Mouse (Mus musculus) layer of hippocampus, postnatal 14 days (tissue): ENCODE results near the gene Cdc42ep2. TPM values are rescaled to one million over a fixed set of nuclear protein-coding genes. Genes with fewer than 3 reads are reported as not detected.
"Not testable (repeated sequence)": the region's sequence is repeated elsewhere in the genome, so short reads cannot be mapped to it uniquely, and the experiment has no call there.

Source experiments
- DNase-seq, 2 experiments: peaks; one replicate each; pipeline ENCODE4 v3.0.0; 2021 to 2022; ENCODE audit warnings: low spot score in 2 of 2, mixed read lengths in 1 of 2
- total RNA-seq, 2 experiments: library from RNA; stranded (reverse); gene quantifications; 2 replicates each; pipeline ENCODE4 v1.2.3; 2021

Cdc42ep2 gene
- total RNA-seq, 2 experiments from 2014 or later = 4.7 to 5.7 TPM

DNA sequence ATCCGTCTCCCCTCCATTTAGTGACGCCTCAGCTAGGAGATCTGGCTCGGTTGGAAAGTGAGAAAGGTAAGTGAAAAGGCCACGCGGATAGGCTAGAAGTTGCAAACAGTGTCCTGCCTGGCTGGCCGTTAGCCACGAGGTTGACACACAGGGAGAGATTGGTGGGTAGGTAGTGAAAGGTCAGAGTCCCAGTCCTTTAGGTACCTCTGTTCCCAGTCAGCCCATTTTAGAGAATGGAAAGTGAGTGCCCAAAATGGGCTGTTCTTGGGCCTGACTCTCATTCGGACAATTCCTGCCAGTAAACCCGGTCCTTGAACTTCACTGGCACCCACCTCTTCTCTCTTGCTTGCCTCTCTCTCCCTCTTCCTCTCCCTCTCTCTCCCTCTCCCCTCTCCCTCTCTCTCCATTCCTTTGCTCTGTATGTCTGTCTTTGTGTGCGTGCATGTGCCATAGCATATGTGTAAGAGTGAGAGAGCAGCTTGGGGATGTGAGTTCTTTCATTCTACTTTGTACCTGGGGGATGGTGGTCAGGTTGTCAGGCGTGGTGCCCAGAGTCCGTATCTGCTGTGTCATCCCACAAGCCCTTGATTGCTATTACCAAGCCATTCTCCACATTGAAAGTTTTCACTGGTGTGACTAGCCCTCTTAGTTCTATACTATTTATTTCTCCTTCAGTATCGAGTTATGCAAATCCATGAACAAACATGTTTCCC lies 11.5 kb downstream of the Cdc42ep2 start, which contains the start of gene Dpf2:
Gene Dpf2, minus strand, starts transcription at position 4 of the 713 bp plus-strand sequence.
- no peak for DNase-seq

DNA sequence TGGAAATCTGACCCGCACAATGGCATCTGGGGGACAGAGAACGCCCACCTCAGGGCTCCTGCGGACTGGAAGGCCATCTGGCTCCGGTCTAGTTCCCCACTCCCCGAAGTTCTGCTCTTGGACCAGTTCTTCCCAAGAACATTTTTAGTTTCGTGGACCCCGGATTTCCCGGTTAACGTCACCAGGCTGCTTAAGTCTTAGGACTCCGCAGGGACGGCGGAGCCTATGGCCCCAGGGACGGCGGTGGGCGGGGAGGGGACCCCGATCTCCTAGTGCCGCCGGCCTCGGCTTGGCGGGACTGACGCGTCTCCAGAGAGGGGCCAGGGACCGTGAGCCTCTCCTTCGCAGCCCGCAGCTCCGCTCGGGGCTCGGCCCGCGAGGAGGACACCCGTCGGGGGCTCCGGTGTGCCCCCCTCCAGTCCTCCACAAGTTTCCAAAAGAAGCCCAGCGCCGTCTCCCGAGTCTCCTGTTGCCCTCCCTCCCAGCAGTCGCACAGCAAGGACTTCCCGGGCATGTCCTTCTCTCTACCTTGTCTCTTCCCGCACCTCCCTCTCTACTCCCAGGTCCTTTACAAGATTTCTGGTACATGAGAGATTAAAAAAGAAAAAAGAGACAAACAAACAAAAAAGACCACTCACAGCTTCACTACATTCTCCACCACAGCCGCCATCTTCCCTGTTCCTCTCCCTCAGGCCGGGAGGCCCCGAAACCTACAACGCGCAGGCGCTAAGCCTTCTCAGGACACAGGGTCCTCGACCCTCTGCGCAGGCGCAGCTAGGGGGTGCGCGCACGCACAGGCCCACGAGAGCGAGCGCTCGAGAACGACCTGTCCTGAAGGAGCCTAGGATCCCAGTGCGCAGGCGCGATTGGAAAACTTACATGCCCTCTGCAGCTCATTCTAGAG lies 12.3 kb downstream of the Cdc42ep2 start:
- peak; percentile 98 to 100 for DNase-seq

DNA sequence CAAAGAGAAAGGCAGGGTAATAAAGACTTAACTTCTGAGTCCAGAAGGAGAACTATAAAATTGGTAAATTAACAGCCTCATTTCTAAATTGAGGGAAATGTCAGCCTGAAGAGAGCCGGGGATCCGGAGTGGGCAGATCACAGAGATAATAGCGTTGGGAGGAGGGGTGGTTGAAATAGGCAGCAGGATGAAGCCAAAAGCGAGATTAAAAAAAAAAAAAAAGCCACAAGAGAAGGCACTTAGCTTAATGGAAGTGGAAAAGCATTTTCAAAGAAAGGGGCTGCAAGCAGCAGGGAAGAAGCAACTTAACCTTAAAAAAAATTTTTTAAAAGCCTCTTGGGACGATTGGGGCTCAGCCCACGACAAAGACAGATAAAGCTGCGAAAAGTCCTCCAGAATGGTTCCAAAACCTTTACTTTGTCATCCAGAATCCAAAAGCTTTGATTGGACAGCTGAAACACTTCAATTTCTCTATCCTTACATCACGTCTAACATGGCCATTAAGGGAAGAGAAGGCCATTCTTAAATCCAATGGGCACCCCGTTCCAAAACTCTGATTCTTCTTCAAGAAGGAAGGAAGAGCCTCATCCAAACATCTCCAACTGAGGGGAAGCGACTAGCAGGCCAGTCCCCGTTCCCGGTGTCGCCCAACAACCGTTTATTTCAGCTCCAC lies 13.1 kb downstream of the Cdc42ep2 start:
- DNase-seq = no peak

GRCm38 (mm10) chr19:5910221-5910620 lies 14.4 kb downstream of the Cdc42ep2 start:
- no peak for DNase-seq

- DNase-seq = no peak
Measured at GRCm38 (mm10) chr19:5907275-5907674, 17.3 kb downstream of the Cdc42ep2 start.

GRCm38 (mm10) chr19:5894002-5894678 lies 30.5 kb downstream of the Cdc42ep2 start, which contains the start of gene Tigd3:
TSS of gene Tigd3 (minus strand) at chr19:5894149.
- DNase-seq = peak; percentile 94 to 97

- no peak for DNase-seq
Measured at GRCm38 (mm10) chr19:5893282-5894001, 31.2 kb downstream of the Cdc42ep2 start.

DNA sequence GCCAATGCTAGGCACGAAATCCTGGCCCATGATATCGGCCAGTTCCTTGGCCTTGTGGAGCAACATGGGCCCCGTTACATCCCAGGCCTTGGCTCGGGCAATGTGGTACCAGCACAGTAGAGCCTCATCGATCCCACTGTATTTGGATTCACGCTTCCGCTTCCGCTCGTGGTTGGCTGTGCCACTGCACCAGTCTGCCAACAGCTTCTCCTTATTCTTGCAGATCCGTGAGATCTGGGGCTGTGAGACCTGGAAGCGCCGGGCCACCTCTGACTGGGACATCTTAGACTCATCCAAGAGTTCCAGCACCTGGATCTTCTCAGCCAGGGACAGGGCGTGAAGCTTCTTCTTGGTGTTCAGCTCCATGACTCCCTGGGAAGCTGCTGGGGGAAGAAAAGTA lies 31.9 kb downstream of the Cdc42ep2 start:
- no peak for DNase-seq

DNA sequence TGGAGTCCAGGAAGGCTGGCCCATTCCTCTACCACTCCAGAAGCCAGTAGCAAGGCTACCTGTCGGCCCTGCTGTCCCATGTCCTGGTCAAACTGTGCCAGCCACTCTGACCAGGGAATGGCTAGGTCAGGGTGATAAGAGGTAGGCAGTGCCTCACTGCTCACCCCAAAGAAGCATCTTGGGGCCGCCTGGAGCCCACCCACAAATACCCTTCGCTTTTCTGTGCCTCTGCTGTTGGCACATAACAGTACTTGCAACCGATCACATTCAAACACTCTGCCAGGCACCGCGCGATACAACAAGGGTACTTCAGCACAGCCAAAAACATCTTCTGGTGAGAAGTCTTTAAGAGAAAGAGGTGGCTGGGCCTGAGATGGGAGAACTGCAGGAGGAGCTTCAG lies 32.4 kb downstream of the Cdc42ep2 start:
- DNase-seq = no peak

- no peak for DNase-seq
Measured at GRCm38 (mm10) chr19:5891521-5892258, 32.9 kb downstream of the Cdc42ep2 start.

- no peak for DNase-seq
Measured at GRCm38 (mm10) chr19:5889211-5889610, 35.4 kb downstream of the Cdc42ep2 start.

GRCm38 (mm10) chr19:5887234-5887815 lies 37.3 kb downstream of the Cdc42ep2 start:
- DNase-seq = no peak

GRCm38 (mm10) chr19:5885838-5886237 lies 38.8 kb downstream of the Cdc42ep2 start:
- no peak for DNase-seq

- DNase-seq = no peak
Measured at GRCm38 (mm10) chr19:5883935-5884334, 40.7 kb downstream of the Cdc42ep2 start.

DNA sequence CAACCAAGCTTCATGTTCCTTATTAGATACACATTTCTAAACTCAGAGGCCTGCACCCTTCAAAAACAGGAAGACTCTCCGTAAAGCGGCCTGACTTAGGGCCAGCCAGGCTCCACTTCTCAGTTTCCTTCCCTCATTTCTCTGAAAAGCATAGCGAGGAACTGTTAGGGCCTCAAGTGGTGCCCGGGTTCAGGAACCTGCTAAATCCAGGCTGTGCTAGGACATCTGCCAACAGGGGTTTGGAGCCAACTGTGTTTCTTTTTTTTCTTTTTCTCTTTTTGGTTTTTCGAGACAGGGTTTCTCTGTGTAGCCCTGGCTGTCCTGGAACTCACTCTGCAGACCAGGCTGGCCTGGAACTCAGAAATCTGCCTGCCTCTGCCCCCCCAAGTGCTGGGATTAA lies 42.5 kb downstream of the Cdc42ep2 start:
- not testable (repeated sequence) for DNase-seq

DNA sequence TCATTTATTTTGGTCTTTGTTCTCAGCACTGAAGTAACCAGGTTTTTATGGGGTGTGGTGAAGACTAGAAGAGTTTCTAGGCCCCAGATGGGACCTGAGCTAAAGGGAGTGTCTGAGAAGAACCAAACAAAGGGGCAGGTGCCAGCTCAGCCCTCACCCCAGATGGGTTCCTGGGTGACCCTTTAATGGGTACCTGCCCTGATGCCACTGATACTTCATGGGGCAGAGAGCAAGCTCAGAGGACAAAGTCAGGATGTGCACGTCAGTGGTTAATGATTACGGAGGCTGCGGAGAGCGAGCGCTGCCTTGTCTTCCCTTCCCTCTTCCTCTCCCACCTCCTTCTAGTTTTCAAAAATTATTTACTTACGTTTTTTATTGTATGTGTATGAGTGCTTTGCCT lies 43.5 kb downstream of the Cdc42ep2 start:
- no peak for DNase-seq

DNA sequence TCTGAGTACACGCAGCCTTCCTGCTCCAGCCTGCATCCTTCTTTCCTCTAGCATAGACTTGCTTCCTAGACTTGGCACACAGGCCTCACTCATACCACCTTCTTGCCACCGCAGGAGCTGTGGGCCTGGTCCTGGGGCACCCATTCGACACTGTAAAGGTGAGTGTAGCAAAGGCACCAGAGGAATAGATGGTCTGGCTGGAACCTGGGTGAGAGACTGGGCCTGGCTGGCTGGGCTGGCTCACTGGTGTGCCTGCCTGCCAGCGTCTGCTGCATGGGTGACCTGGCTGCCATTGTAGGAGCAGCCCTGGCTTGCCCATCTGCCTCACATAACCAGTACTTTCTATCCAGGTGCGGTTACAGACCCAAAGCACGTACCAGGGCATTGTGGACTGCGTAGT lies 44.9 kb downstream of the Cdc42ep2 start:
- DNase-seq = no peak

DNA sequence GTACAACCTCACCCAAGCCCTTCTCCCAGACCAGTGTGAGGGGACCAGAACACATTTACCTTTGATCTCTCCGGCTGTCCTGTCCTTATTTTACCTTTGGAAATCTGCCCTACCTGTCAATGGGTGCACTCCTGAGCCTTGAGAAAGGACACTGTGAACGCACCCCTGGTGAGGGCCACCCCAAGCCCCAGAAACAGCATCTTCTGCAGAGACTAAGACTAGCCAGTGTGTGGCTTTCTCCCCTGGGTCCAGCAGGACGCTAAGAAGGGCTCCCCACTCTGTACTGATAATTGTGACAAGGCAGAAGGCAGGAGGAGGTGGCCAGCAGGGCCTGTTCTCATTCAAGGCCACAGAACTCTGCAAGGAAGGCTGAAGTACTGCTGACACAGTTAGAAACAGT lies 45.7 kb downstream of the Cdc42ep2 start:
- no peak for DNase-seq

DNA sequence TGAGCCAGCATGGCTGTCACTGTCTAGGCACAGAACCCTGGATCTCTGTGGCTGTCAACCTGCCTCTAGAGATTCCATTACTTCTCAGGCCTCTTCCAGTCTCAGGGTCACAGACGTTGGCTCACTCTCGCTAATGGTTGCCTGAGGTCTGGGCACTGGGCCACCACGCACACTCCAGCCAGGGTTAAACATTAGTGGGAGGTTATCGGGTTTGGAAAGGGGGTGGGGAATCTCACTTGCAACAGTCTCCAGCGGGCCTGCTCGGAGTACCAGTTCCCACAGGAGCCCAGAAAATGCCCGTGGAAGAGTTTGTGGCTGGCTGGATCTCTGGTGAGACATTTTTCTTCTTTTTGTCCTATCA lies 46.3 kb downstream of the Cdc42ep2 start:
- DNase-seq = no peak
